Mouse (Mus musculus) forebrain, embryonic 15.5 days (tissue): ENCODE measurements around the gene Ngrn. TPM values are rescaled to one million over a fixed set of nuclear protein-coding genes. Genes with fewer than 3 reads are reported as not detected.

Experiments used
- ATAC-seq: fragments of 200-750 bp; cut with Nextera tagmentation; replicated peaks from 2 replicates; pipeline ENCODE4 v1.8.0; 2017; ENCODE audit warnings: mild to moderate bottlenecking, moderate TSS enrichment, moderate library complexity
- H3K27ac ChIP-seq: fragments of 300-500 bp; sonication (generic); replicated peaks from 2 replicates; pipeline ENCODE4 v1.5.1; 2015; ENCODE audit warnings: mild to moderate bottlenecking, inconsistent platforms
- H3K27me3 ChIP-seq: fragments of 300-500 bp; sonication (generic); 2 replicates; pipeline ENCODE4 v1.6.1; 2015; ENCODE audit warnings: inconsistent platforms
- H3K36me3 ChIP-seq: fragments of 300-500 bp; sonication (generic); 2 replicates; pipeline ENCODE4 v1.6.1; 2015; ENCODE audit warnings: mild to moderate bottlenecking, inconsistent platforms
- H3K4me1 ChIP-seq: fragments of 300-500 bp; sonication (generic); 2 replicates; pipeline ENCODE4 v1.6.1; 2015; ENCODE audit warnings: inconsistent platforms
- H3K4me2 ChIP-seq: fragments of 300-500 bp; sonication (generic); replicated peaks from 2 replicates; pipeline ENCODE4 v1.6.1; 2015; ENCODE audit warnings: mild to moderate bottlenecking, inconsistent platforms
- H3K4me3 ChIP-seq: fragments of 300-500 bp; sonication (generic); 2 replicates; pipeline ENCODE4 v1.5.1; 2015; ENCODE audit warnings: mild to moderate bottlenecking, inconsistent platforms
- H3K9ac ChIP-seq: fragments of 300-500 bp; sonication (generic); replicated peaks from 2 replicates; pipeline ENCODE4 v1.6.1; 2015; ENCODE audit warnings: mild to moderate bottlenecking, inconsistent platforms
- H3K9me3 ChIP-seq: fragments of 300-500 bp; sonication (generic); 2 replicates; pipeline ENCODE4 v1.6.1; 2016; ENCODE audit warnings: inconsistent platforms
- WGBS: fragments of 180-500 bp; shearing (Covaris S2); methylation state at CpG from one replicate; pipeline ENCODE4 v1.1.7; 2015; ENCODE audit warnings: mixed read lengths; 5-methylcytosine and 5-hydroxymethylcytosine counted together
- polyA plus RNA-seq: library from polyadenylated mRNA; unstranded; fragments of >200 nt; fragmentation: Nextera tagmentation; extraction: Ambion mirVana; gene quantifications from 2 replicates; pipeline ENCODE4 v1.2.1, GENCODE M21; 2015

The Ngrn gene
- polyA plus RNA-seq, 1 experiment from 2014 or later: 67.7 TPM

DNA sequence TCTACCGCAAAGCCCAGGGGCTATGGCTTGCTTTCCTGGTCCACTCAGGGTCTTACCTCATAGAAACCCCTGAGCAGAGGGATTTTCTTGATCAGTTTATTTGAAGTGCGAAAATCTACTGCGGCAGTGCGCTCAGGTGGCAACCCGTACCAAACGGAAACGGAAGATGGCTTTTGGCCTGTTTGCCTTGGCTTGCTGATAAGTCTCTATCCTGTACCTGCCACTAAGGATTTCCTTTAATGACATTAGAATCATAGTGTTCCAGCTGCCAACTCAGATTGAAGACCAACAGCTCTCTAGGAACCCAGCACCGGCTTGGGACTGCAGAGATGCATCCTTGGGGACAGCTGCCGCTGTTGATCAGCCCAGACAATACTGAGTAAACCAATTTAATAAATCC is 27.2 kb upstream of the Ngrn start:
- Histone ChIP-seq H3K9ac (no peak overlapping the region), H3K4me3 (no peak overlapping the region), H3K4me1 (peaks cover 24% of the 10 kb centered on the region), H3K27me3 (no peaks in the 10 kb centered on the region), H3K9me3 (no peaks in the 10 kb centered on the region), H3K27ac (no peak overlapping the region), H3K36me3 (peaks cover 8% of the 10 kb centered on the region), H3K4me2 (peak overlapping the region; percentile 85)
- WGBS: 80% methylated on average over 9 of the region's 9 CpGs
- no peak for ATAC-seq

DNA sequence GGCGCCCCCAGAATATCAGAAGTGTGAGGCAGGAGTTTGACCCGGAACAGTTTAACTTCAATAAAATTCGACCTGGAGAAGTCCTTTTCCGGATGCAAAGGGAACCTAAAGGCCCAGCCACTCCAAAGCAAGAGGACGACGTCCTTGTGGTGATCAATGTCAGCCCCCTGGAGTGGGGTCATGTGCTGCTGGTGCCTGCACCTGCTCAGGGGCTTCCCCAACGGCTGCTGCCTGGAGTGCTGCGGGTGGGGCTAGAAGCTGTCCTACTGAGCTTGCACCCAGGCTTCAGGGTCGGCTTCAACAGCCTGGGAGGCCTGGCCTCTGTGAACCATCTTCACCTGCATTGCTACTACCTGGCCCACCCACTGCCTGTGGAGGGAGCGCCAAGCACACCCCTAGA is 22.5 kb upstream of the Ngrn start:
- no peak for ATAC-seq
- no peak overlapping the region for H3K4me2 ChIP-seq
- 90% methylated on average over 10 of the region's 10 CpGs for WGBS
- no peak overlapping the region for H3K9ac ChIP-seq
- H3K4me1 ChIP-seq: peaks cover 13% of the 10 kb centered on the region
- no peak overlapping the region for H3K4me3 ChIP-seq
- no peaks in the 10 kb centered on the region for H3K27me3 ChIP-seq
- H3K9me3 ChIP-seq: no peaks in the 10 kb centered on the region
- no peak overlapping the region for H3K27ac ChIP-seq
- peaks cover 24% of the 10 kb centered on the region for H3K36me3 ChIP-seq

GRCm38 (mm10) chr7:80241661-80242060 is 19.4 kb upstream of the Ngrn start:
- Histone ChIP-seq H3K9me3 (no peaks in the 10 kb centered on the region), H3K36me3 (peaks cover 24% of the 10 kb centered on the region), H3K4me3 (no peak overlapping the region), H3K9ac (no peak overlapping the region), H3K4me2 (no peak overlapping the region), H3K27me3 (no peaks in the 10 kb centered on the region), H3K27ac (no peak overlapping the region), H3K4me1 (0 out of 2 replicates have a peak, but pooled peaks cover 2% of the 10 kb centered on the region)
- 91% methylated on average over 4 of the region's 4 CpGs for WGBS
- no peak for ATAC-seq

- Histone ChIP-seq H3K4me1 (0 out of 2 replicates have a peak, but pooled peaks cover 2% of the 10 kb centered on the region), H3K4me3 (no peak overlapping the region), H3K27ac (no peak overlapping the region), H3K9ac (no peak overlapping the region), H3K27me3 (no peaks in the 10 kb centered on the region), H3K36me3 (peaks cover 9% of the 10 kb centered on the region; the same call in 1 of the 2 replicates), H3K9me3 (no peaks in the 10 kb centered on the region), H3K4me2 (no peak overlapping the region)
- no peak for ATAC-seq
- 93% methylated on average over 4 of the region's 4 CpGs for WGBS
Measured at GRCm38 (mm10) chr7:80244851-80245250, 16.2 kb upstream of the Ngrn start.

DNA sequence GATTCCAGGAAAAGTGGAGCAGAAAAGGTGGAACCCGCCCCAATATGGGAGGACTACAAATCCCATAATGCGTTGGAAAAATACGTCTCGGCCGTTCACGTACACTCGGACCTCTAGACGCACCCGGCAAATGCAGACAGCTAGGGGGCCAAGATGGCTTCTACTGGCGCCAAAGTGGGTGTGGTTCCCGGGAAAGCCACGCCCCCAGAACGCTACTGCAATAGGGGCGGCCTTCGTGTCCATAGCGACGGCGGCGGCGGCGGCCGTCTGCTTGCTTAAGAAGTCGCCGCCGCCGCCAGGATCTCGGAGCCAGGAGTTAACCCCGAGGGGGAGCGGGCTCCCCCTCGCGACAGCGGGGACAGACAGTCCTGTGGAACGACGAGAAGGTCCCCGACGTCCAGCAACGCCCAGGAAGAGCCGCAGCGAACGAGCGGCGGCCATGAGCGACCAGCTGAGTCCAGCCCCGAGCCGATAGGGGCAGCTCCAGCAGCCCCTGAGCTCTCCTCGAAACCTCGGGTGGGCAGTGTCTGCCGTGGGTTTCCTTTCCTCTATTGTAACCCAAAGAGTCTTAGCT is 14.8 kb upstream of the Ngrn start, which contains the start of gene Ttll13:
Ttll13 (plus strand) TSS at position 229 of the 574 bp plus-strand sequence.
- H3K9ac ChIP-seq: peak within 1 kb of the TSS; percentile 69
- no peaks in the 10 kb centered on the region for H3K9me3 ChIP-seq
- H3K36me3 ChIP-seq: 0 out of 2 replicates have a peak, but pooled peaks cover 1% of the 10 kb centered on the region
- no peaks in the 10 kb centered on the region for H3K27me3 ChIP-seq
- peak within 1 kb of the TSS; percentile 82 for H3K27ac ChIP-seq
- H3K4me3 ChIP-seq: peak within 1 kb of the TSS; percentile 62
- H3K4me2 ChIP-seq: peak within 1 kb of the TSS; percentile 57
- H3K4me1 ChIP-seq: 0 out of 2 replicates have a peak, but pooled peaks cover 2% of the 10 kb centered on the region
- WGBS: under 1% methylated on average over 48 of the region's 48 CpGs
- peak; percentile 98 for ATAC-seq

GRCm38 (mm10) chr7:80246859-80247258 is 14.2 kb upstream of the Ngrn start:
- ATAC-seq: no peak
- peak overlapping the region; percentile 57 for H3K4me2 ChIP-seq
- no peaks in the 10 kb centered on the region for H3K36me3 ChIP-seq
- H3K9me3 ChIP-seq: no peaks in the 10 kb centered on the region
- H3K4me3 ChIP-seq: peak overlapping the region; percentile 62
- H3K27me3 ChIP-seq: no peaks in the 10 kb centered on the region
- H3K4me1 ChIP-seq: 0 out of 2 replicates have a peak, but pooled peaks cover 2% of the 10 kb centered on the region
- H3K27ac ChIP-seq: 0 out of 2 replicates have a peak overlapping the region, but pooled peaks have one; percentile 82
- H3K9ac ChIP-seq: no peak overlapping the region
- WGBS: 73% methylated on average over 7 of the region's 7 CpGs

- Histone ChIP-seq H3K9me3 (no peaks in the 10 kb centered on the region), H3K27me3 (no peaks in the 10 kb centered on the region), H3K4me2 (no peak overlapping the region), H3K9ac (no peak overlapping the region), H3K4me3 (no peak overlapping the region), H3K27ac (no peak overlapping the region), H3K4me1 (no peaks in the 10 kb centered on the region), H3K36me3 (no peaks in the 10 kb centered on the region)
- ATAC-seq: no peak
- WGBS: 80% methylated on average over 7 of the region's 7 CpGs
Measured at GRCm38 (mm10) chr7:80252437-80252836, 8.6 kb upstream of the Ngrn start.

DNA sequence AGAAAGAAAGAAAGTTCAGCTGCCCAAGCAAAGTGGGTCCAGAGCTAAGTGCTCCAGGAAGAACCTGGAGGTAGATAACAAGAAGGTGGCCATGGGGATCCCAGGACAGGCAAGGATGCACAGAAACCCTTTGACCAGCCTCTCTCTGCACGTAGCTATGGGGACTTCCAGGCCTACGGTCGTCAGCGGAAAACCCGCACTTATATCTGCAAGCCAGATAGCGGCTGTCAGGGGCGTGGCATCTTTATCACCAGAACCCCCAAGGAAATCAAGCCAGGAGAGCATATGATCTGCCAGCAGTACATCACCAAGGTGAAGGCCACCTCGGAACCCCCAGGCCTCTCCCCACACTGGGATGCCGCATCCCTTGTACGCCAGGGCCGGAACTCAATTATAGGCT is 8.1 kb upstream of the Ngrn start:
- no peak for ATAC-seq
- no peaks in the 10 kb centered on the region for H3K36me3 ChIP-seq
- no peak overlapping the region for H3K9ac ChIP-seq
- no peaks in the 10 kb centered on the region for H3K4me1 ChIP-seq
- no peaks in the 10 kb centered on the region for H3K9me3 ChIP-seq
- peaks cover 4% of the 10 kb centered on the region for H3K27me3 ChIP-seq
- H3K27ac ChIP-seq: no peak overlapping the region
- H3K4me3 ChIP-seq: no peak overlapping the region
- 86% methylated on average over 11 of the region's 11 CpGs for WGBS
- H3K4me2 ChIP-seq: no peak overlapping the region

- Histone ChIP-seq H3K4me1 (peaks cover 5% of the 10 kb centered on the region), H3K36me3 (no peaks in the 10 kb centered on the region), H3K9ac (no peak overlapping the region), H3K27ac (no peak overlapping the region), H3K27me3 (peaks cover 25% of the 10 kb centered on the region), H3K4me2 (no peak overlapping the region), H3K4me3 (no peak overlapping the region), H3K9me3 (no peaks in the 10 kb centered on the region)
- ATAC-seq: no peak
- 80% methylated on average over 2 of the region's 2 CpGs for WGBS
Measured at GRCm38 (mm10) chr7:80255981-80256380, 5.0 kb upstream of the Ngrn start.

DNA sequence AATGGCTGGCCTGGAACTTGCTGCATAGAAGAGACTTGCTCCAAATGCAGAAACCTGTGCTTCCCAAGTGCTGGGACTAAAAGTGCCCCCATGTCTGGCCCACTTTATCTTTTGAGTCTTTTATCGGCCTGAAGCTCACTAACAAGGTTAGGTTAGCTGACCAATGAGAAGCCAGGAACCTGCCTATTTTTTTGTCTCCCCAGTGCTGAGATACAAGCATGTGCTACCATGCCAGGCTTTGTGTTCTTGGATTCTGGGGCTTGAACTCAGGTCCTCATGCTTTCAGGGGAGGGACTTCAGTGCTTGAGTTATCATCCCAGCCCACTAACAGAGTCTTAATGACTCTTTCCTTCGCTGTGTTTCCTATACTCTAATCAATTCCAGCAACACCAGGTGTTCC is 3.3 kb upstream of the Ngrn start:
- H3K9me3 ChIP-seq: no peaks in the 10 kb centered on the region
- no peak overlapping the region for H3K4me3 ChIP-seq
- H3K27me3 ChIP-seq: peaks cover 25% of the 10 kb centered on the region
- ATAC-seq: no peak
- H3K27ac ChIP-seq: no peak overlapping the region
- peaks cover 15% of the 10 kb centered on the region for H3K4me1 ChIP-seq
- no peaks in the 10 kb centered on the region for H3K36me3 ChIP-seq
- H3K4me2 ChIP-seq: no peak overlapping the region
- 65% methylated on average over 2 of the region's 2 CpGs for WGBS
- no peak overlapping the region for H3K9ac ChIP-seq

DNA sequence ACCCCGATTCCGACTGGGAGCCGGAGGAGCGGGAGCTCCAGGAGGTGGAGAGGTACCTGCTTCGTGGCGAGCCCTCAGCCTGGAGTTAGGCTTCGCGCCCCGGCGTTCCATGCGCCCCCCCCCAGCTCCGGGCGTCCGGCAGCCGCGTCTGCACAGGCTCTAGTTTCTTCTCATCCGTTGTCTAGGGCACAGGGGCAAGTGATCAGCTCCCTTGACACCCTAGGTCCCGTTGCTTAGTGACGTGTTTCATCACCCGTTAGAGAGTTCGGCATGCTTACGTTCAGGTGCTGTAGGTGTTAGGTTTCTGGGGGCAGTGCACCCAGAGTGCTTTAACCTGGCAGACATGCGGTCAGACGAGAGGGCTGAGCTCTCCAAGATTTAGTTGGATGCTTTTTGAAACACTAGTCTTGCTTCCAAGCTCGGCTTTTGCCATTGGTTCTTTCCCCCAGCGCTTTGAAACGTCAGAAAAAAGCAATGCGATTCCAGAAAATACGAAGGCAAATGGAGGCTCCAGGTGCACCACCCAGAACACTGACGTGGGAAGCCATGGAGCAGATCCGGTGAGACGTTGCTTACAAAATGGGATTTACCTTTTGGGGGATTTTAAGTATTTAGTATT is 466 bp downstream of the Ngrn start:
- peak overlapping the region; percentile 63 for H3K4me3 ChIP-seq
- WGBS: under 1% methylated on average over 32 of the region's 32 CpGs
- peak overlapping the region; percentile 71 for H3K9ac ChIP-seq
- H3K27me3 ChIP-seq: peaks cover 25% of the 10 kb centered on the region
- peaks cover 15% of the 10 kb centered on the region for H3K4me1 ChIP-seq
- H3K9me3 ChIP-seq: no peaks in the 10 kb centered on the region
- H3K4me2 ChIP-seq: peak overlapping the region; percentile 82
- peaks cover 25% of the 10 kb centered on the region for H3K36me3 ChIP-seq
- peak; percentile 64 for ATAC-seq
- peak overlapping the region; percentile 71 for H3K27ac ChIP-seq

DNA sequence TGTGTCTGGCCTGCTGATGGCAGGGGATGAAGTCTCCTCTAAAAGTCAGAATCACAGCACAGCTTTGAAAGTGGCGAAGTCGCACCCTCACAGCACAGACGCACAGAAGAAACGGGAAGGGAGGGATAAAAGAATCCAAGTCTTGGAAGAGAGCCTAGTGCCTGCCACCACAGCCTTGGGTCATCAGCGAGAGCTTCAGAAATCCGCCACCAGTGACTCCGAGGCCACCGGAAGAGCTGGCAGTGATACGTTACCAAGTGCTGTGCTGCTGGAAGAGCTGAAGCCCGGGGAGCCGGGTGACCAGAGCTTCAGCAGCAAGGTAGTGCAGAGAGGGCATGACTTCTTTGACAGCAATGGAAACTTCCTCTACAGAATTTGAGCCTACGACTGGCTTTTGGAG is 3.6 kb downstream of the Ngrn start:
- H3K4me3 ChIP-seq: no peak overlapping the region
- no peaks in the 10 kb centered on the region for H3K9me3 ChIP-seq
- peaks cover 5% of the 10 kb centered on the region for H3K27me3 ChIP-seq
- H3K9ac ChIP-seq: no peak overlapping the region
- no peak overlapping the region for H3K4me2 ChIP-seq
- H3K36me3 ChIP-seq: peaks cover 32% of the 10 kb centered on the region
- H3K4me1 ChIP-seq: peaks cover 24% of the 10 kb centered on the region
- no peak overlapping the region for H3K27ac ChIP-seq
- WGBS: 94% methylated on average over 12 of the region's 12 CpGs
- no peak for ATAC-seq
